Mouse (Mus musculus) testis, adult 2 months (tissue): ENCODE measurements around the gene Ddx23. TPM values are rescaled to one million over a fixed set of nuclear protein-coding genes. Genes with fewer than 3 reads are reported as not detected.
A peak's percentile ranks its signal among the peaks of the same experiment; 100 is the strongest.

Experiments
- H3K27ac ChIP-seq: fragments of 200-500 bp; 2 replicates; pipeline ENCODE4 v1.5.1; 2012; ENCODE audit warnings: low read depth, low read length; ENCODE audit not compliant: control insufficient read depth, insufficient read depth
- H3K27me3 ChIP-seq: fragments of 200-500 bp; 2 replicates; pipeline ENCODE4 v1.6.1; 2012; ENCODE audit warnings: mild to moderate bottlenecking, low read length, moderate library complexity; ENCODE audit not compliant: control insufficient read depth, insufficient read depth
- H3K36me3 ChIP-seq: fragments of 200-500 bp; 2 replicates; pipeline ENCODE4 v1.6.1; 2012; ENCODE audit warnings: mild to moderate bottlenecking, low read length; ENCODE audit not compliant: control insufficient read depth, insufficient read depth
- H3K4me1 ChIP-seq: fragments of 200-500 bp; 2 replicates; pipeline ENCODE4 v1.6.1; 2012; ENCODE audit warnings: low read length; ENCODE audit not compliant: control insufficient read depth, insufficient read depth
- H3K4me3 ChIP-seq: fragments of 200-500 bp; 2 replicates; pipeline ENCODE4 v1.5.1; 2012; ENCODE audit warnings: low read depth, mild to moderate bottlenecking, low read length, moderate library complexity, mixed read lengths; ENCODE audit not compliant: control insufficient read depth
- CTCF ChIP-seq: fragments of 200-500 bp; IDR thresholded peaks from 2 replicates; pipeline ENCODE4 v1.5.1; 2012; ENCODE audit warnings: low read depth, mild to moderate bottlenecking, inconsistent platforms, low read length, moderate library complexity; ENCODE audit not compliant: control insufficient read depth, insufficient read depth, insufficient replicate concordance
- POLR2A ChIP-seq: fragments of 200-500 bp; IDR thresholded peaks from 2 replicates; pipeline ENCODE4 v1.6.1; 2012; ENCODE audit warnings: low read depth, mild to moderate bottlenecking, inconsistent platforms, low read length, moderate library complexity; ENCODE audit not compliant: control insufficient read depth
- polyA plus RNA-seq: library from polyadenylated mRNA; depleted of rRNA; stranded (reverse); fragments of >200 nt; gene quantifications from 2 replicates; pipeline ENCODE4 v1.2.3, GENCODE M21; 2012; rRNA removed

The Ddx23 gene
- polyA plus RNA-seq: 15.1 and 16.9 TPM in 2 replicates

DNA sequence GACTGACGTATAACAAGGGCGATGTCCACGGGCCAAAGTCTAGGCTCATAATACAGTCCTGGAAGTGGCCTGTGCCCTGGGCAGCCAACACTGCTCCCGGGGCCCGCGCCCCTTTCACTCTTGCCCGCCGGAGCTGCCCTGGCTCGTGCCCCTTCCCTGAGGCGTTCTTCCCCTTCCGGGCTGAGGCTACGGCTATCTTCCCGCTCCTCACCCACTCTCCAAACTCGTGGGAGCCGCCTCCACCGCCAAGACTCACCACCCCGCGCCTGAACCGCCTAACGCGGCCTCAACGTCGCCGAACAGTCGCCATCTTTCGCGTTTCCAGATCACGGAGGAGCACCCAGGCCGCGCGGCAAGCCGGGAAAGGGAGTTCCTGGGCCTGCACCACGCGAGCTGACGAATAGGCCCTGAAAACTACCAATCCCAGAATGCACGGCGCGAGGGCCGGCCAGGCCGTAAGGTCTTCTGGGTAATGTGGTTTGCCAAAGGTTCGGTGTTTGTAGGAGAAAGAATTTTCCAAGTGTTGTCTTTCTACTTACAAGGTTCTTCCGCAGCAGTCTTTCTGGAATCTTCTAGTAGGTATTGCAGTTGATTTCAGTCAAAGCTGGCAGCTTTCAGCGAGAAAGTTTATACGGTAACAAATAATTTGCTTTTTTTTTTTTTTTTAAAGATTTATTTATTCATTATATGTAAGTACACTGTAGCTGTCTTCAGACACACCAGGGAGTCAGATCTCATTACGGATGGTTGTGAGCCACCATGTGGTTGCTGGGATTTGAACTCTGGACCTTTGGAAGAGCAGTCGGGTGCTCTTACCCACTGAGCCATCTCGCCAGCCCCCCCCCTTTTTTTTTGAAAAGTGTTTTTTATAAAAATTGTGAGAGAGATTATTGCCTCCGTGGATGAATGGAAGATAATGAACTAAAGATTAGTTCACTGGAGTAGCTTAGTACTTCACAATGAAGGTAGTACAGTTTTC, at the start of gene Ddx23:
Gene Ddx23 (minus strand): TSS at position 328 of the 979 bp plus-strand sequence.
- Histone ChIP-seq H3K4me3 (peak within 1 kb of the TSS; percentile 97), H3K27ac (peak within 1 kb of the TSS; percentile 97), H3K36me3 (no peaks in the 10 kb centered on the region), H3K27me3 (no peaks in the 10 kb centered on the region), H3K4me1 (peaks cover 5% of the 10 kb centered on the region; the same call in 1 of the 2 replicates)
- TF ChIP-seq POLR2A: peak; percentile 96
- no peak for TF ChIP-seq CTCF

GRCm38 (mm10) chr15:98710442-98710841, 47.7 kb upstream of the Ddx23 start:
- H3K4me1 ChIP-seq: peaks cover 2% of the 10 kb centered on the region
- H3K36me3 ChIP-seq: no peaks in the 10 kb centered on the region; the same call in 1 of the 2 replicates
- no peaks in the 10 kb centered on the region for H3K27me3 ChIP-seq
- peak overlapping the region; percentile 77 for H3K4me3 ChIP-seq
- H3K27ac ChIP-seq: no peak overlapping the region
- peak; percentile 80; the same call in 1 of the 2 replicates for TF ChIP-seq CTCF
- TF ChIP-seq POLR2A: no peak

DNA sequence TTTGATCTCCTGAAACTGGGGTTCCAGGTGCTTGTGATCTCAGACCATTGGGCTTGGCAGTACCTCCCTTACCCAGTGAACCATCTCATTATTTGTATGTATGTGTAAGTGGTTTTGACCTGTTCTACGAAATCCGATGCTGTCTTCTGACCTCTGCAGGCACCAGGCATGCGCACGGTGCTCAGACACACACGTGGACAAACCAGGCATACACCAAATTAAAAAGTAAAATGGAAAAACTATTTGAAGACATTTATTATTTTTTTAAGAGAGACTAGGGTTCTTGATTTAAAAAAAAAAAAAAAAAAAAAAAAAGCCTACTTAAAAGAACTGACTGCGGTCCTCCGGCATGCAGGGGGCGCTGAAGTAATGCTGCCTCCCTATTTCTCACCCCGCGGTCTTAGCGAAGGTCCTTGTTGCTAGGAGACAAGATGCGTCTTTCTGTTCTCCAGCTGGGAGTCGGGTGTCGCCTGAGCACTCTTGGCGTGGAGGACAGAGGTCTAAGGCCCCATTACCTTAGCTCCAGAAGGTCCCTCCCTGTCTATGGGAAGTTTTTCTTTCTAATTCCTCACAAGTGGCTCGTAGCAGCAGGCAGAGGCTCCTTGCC, 45.2 kb upstream of the Ddx23 start, which contains the start of gene Ccdc65:
Gene Ccdc65 (plus strand): TSS at position 442 of the 607 bp plus-strand sequence.
- TF ChIP-seq CTCF (peak; percentile 78), POLR2A (peak; percentile 89; the same call in 1 of the 2 replicates)
- peak within 1 kb of the TSS; percentile 90 for H3K4me3 ChIP-seq
- no peak within 1 kb of the TSS for H3K27ac ChIP-seq
- no peaks in the 10 kb centered on the region for H3K27me3 ChIP-seq
- H3K4me1 ChIP-seq: peaks cover 2% of the 10 kb centered on the region
- no peaks in the 10 kb centered on the region; the same call in 1 of the 2 replicates for H3K36me3 ChIP-seq

- peaks cover 6% of the 10 kb centered on the region for H3K4me1 ChIP-seq
- no peak overlapping the region for H3K4me3 ChIP-seq
- H3K36me3 ChIP-seq: no peaks in the 10 kb centered on the region
- no peaks in the 10 kb centered on the region for H3K27me3 ChIP-seq
- TF ChIP-seq POLR2A (no peak), CTCF (no peak)
- H3K27ac ChIP-seq: no peak overlapping the region
Measured at GRCm38 (mm10) chr15:98704312-98704711, 41.6 kb upstream of the Ddx23 start.

- H3K27ac ChIP-seq: no peak overlapping the region
- H3K4me1 ChIP-seq: peaks cover 17% of the 10 kb centered on the region
- H3K4me3 ChIP-seq: peak overlapping the region; percentile 68
- H3K27me3 ChIP-seq: no peaks in the 10 kb centered on the region
- no peaks in the 10 kb centered on the region for H3K36me3 ChIP-seq
- TF ChIP-seq CTCF (peak; percentile 87), POLR2A (no peak)
Measured at GRCm38 (mm10) chr15:98699190-98700105, 36.8 kb upstream of the Ddx23 start.

GRCm38 (mm10) chr15:98696216-98696615, 33.5 kb upstream of the Ddx23 start:
- TF ChIP-seq CTCF (no peak), POLR2A (no peak)

More at GRCm38 (mm10) chr15:98696216-98696615, 33.5 kb upstream of the Ddx23 start:
- Histone ChIP-seq H3K4me1 (peaks cover 17% of the 10 kb centered on the region), H3K36me3 (no peaks in the 10 kb centered on the region), H3K27me3 (no peaks in the 10 kb centered on the region), H3K4me3 (peak overlapping the region; percentile 83), H3K27ac (peak overlapping the region; percentile 24)
